Mouse (Mus musculus) megakaryocyte progenitor cell, adult 5-6 weeks (primary cell): ENCODE results near the gene Fndc3b. TPM values are rescaled to one million over a fixed set of nuclear protein-coding genes. Genes with fewer than 3 reads are reported as not detected.

Experiments
- ATAC-seq: replicated peaks from 2 replicates; pipeline ENCODE4 v1.8.0; 2016; ENCODE audit warnings: mild to moderate bottlenecking, moderate TSS enrichment, inconsistent platforms; ENCODE audit not compliant: poor library complexity
- total RNA-seq, 2 experiments: library from RNA; stranded (forward) in 1 of 2; stranded (reverse) in 1 of 2; fragments of 157-497, 149-512 nt in 1 of 2; fragments of 200-1000 nt in 1 of 2; gene quantifications; 2 replicates each; pipeline versions ENCODE4 v1.2.3 to v1.2.4; 2015 to 2017

The Fndc3b gene
- total RNA-seq (2015) (37.6 and 40.6 TPM in 2 replicates), total RNA-seq (2017) (14.2 and 15.0 TPM in 2 replicates)

- ATAC-seq = peak; percentile 95
Observed at GRCm38 (mm10) chr3:27710648-27711428, at the start of gene Fndc3b. TSS of gene Fndc3b (minus strand) at chr3:27711307.

GRCm38 (mm10) chr3:27760278-27760677 is 49.2 kb upstream of the Fndc3b start:
- no peak for ATAC-seq

GRCm38 (mm10) chr3:27758976-27759375 is 47.9 kb upstream of the Fndc3b start:
- no peak for ATAC-seq

GRCm38 (mm10) chr3:27751657-27752056 is 40.5 kb upstream of the Fndc3b start:
- ATAC-seq = peak; percentile 30

GRCm38 (mm10) chr3:27751156-27751555 is 40.0 kb upstream of the Fndc3b start:
- peak; percentile 86 for ATAC-seq

- ATAC-seq = no peak
Observed at GRCm38 (mm10) chr3:27745651-27746050, 34.5 kb upstream of the Fndc3b start.

GRCm38 (mm10) chr3:27744754-27745153 is 33.6 kb upstream of the Fndc3b start:
- no peak for ATAC-seq

- ATAC-seq = no peak
Observed at GRCm38 (mm10) chr3:27743271-27744145, 32.4 kb upstream of the Fndc3b start.

GRCm38 (mm10) chr3:27742124-27742523 is 31.0 kb upstream of the Fndc3b start:
- ATAC-seq = peak; percentile 100

GRCm38 (mm10) chr3:27740136-27740535 is 29.0 kb upstream of the Fndc3b start:
- ATAC-seq = no peak

- ATAC-seq = no peak
Observed at GRCm38 (mm10) chr3:27736180-27736579, 25.1 kb upstream of the Fndc3b start.

GRCm38 (mm10) chr3:27735113-27735512 is 24.0 kb upstream of the Fndc3b start:
- ATAC-seq = 0 out of 2 replicates have a peak, but pooled peaks have one; percentile 54

- ATAC-seq = no peak
Observed at GRCm38 (mm10) chr3:27728798-27729782, 18.0 kb upstream of the Fndc3b start.

GRCm38 (mm10) chr3:27728176-27728575 is 17.1 kb upstream of the Fndc3b start:
- ATAC-seq = no peak

- no peak for ATAC-seq
Observed at GRCm38 (mm10) chr3:27725752-27726151, 14.6 kb upstream of the Fndc3b start.

- ATAC-seq = no peak
Observed at GRCm38 (mm10) chr3:27724208-27724607, 13.1 kb upstream of the Fndc3b start.

GRCm38 (mm10) chr3:27718829-27719365 is 7.8 kb upstream of the Fndc3b start:
- no peak for ATAC-seq

GRCm38 (mm10) chr3:27713971-27714370 is 2.9 kb upstream of the Fndc3b start:
- ATAC-seq = no peak

- ATAC-seq = no peak
Observed at GRCm38 (mm10) chr3:27712421-27712820, 1.3 kb upstream of the Fndc3b start.
